Mouse (Mus musculus) thymus, adult 2 months (tissue): ENCODE results near the gene Pbld2. TPM values are rescaled to one million over a fixed set of nuclear protein-coding genes. Genes with fewer than 3 reads are reported as not detected.

Experiments used
- DNase-seq: peaks from one replicate; pipeline ENCODE4 v3.0.0; 2021
- H3K27ac ChIP-seq: fragments of 200-500 bp; 2 replicates; pipeline ENCODE4 v1.5.1; 2012; ENCODE audit warnings: low read length, control low read depth; ENCODE audit not compliant: control insufficient read depth, insufficient read depth
- H3K27me3 ChIP-seq: fragments of 200-500 bp; 2 replicates; pipeline ENCODE4 v1.6.1; 2012; ENCODE audit warnings: mild to moderate bottlenecking, low read length, moderate library complexity, mixed read lengths; ENCODE audit not compliant: control insufficient read depth, insufficient read depth
- H3K36me3 ChIP-seq: fragments of 200-500 bp; 2 replicates; pipeline ENCODE4 v1.6.1; 2012; ENCODE audit warnings: mild to moderate bottlenecking, low read length, moderate library complexity; ENCODE audit not compliant: control insufficient read depth, insufficient read depth
- H3K4me1 ChIP-seq: fragments of 200-500 bp; replicated peaks from 2 replicates; pipeline ENCODE4 v1.6.1; 2012; ENCODE audit warnings: low read length; ENCODE audit not compliant: control insufficient read depth, insufficient read depth
- H3K4me3 ChIP-seq: fragments of 200-500 bp; 2 replicates; pipeline ENCODE4 v1.5.1; 2012; ENCODE audit warnings: mild to moderate bottlenecking, low read length, control low read depth, moderate library complexity; ENCODE audit not compliant: control insufficient read depth, insufficient read depth
- CTCF ChIP-seq: fragments of 200-500 bp; IDR thresholded peaks from 2 replicates; pipeline ENCODE4 v1.5.1; 2012; ENCODE audit warnings: mild to moderate bottlenecking, control low read depth, low read length, moderate library complexity, borderline replicate concordance; ENCODE audit not compliant: control insufficient read depth, poor library complexity, insufficient read depth; ENCODE audit errors: extremely low read depth
- POLR2A ChIP-seq: fragments of 200-500 bp; IDR thresholded peaks from 2 replicates; pipeline ENCODE4 v1.6.1; 2012; ENCODE audit warnings: mild to moderate bottlenecking, low read length, control low read depth, moderate library complexity; ENCODE audit not compliant: control insufficient read depth, poor library complexity, insufficient read depth; ENCODE audit errors: extremely low read depth
- WGBS: fragments of 180-500 bp; shearing (Covaris S2); methylation state at CpG from one replicate; pipeline ENCODE4 v1.1.7; 2018; 5-methylcytosine and 5-hydroxymethylcytosine counted together
- polyA plus RNA-seq: library from polyadenylated mRNA; depleted of rRNA; stranded (reverse); fragments of >200 nt; gene quantifications from 2 replicates; pipeline ENCODE4 v1.2.3, GENCODE M21; 2012; rRNA removed

Gene Pbld2
- 0.42 and 0.62 TPM in 2 replicates for polyA plus RNA-seq

GRCm38 (mm10) chr10:63023749-63024579 lies at the start of gene Pbld2, which contains the start of gene Hnrnph3:
Gene Pbld2 (plus strand): TSS chr10:63024315.
Gene Hnrnph3 (minus strand): TSS chr10:63024217.
- no peaks in the 10 kb centered on the region for H3K27me3 ChIP-seq
- no peaks in the 10 kb centered on the region for H3K36me3 ChIP-seq
- WGBS, result under 1% methylated on average over 65 of the region's 69 CpGs
- H3K4me1 ChIP-seq, result peaks cover 11% of the 10 kb centered on the region
- peak within 1 kb of the TSS; percentile 71 for H3K4me3 ChIP-seq
- H3K27ac ChIP-seq, result peak within 1 kb of the TSS; percentile 82
- peak; percentile 98 for DNase-seq
- no peak for TF ChIP-seq CTCF
- TF ChIP-seq POLR2A, result peak; percentile 95

GRCm38 (mm10) chr10:62979667-62980038 lies 44.5 kb upstream of the Pbld2 start:
- Histone ChIP-seq H3K4me1 (peaks cover 19% of the 10 kb centered on the region), H3K4me3 (0 out of 2 replicates have a peak overlapping the region, but pooled peaks have one; percentile 12), H3K36me3 (no peaks in the 10 kb centered on the region), H3K27ac (no peak overlapping the region), H3K27me3 (no peaks in the 10 kb centered on the region)
- 22% methylated on average over 10 of the region's 10 CpGs for WGBS
- no peak for DNase-seq
- TF ChIP-seq CTCF, result no peak
- 0 out of 2 replicates have a peak, but pooled peaks have one; percentile 8 for TF ChIP-seq POLR2A

DNA sequence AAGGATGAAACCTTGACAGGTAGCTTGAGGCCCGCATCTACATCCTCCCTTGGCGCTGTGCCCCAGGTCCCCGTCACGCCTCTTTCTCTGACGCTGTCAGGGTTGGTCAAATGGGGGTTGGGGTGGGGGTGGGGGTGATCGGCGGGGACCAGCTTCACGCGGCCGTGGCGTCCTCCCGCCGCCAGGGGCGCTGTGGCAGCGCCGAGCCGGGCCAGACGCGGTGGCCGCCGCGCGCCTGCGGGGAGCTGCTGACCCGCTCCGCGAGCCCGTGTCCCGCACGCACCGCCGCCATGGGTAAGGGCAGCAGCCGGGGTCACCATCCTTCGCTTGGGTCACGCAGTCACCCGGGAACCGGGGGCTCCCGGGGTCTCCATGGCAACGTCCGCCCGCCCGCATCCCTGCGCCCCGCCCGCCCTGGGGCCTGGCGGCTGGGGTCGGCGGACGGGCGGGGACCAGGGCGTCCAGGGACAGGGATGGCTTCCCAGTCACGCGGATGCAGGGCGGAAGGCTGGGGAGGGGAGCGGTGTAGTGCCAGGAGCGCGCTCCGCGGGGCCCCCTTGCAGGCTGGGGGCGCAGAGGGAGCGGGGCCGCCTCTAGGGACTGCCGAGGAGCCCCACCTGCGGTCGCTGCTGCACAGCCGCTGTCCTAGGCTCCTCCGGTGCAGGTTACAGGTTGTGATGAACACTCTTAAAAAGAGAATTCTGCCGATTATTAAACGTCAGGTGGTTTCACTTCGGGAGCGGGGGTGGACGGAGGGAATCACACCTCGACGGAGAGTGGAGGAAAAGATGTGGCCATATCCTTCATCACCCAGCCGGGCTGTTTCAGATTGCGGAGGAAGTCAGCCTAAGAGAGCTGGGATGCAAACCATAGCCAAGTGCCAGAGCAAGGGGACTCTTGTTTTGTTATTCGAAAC lies 43.8 kb upstream of the Pbld2 start, which contains the start of gene Rufy2:
Rufy2 (plus strand) TSS at position 185 of the 916 bp plus-strand sequence.
- DNase-seq, result peak; percentile 85
- Histone ChIP-seq H3K4me3 (peak within 1 kb of the TSS; percentile 83), H3K27ac (peak within 1 kb of the TSS; percentile 13; the same call in 1 of the 2 replicates), H3K4me1 (peaks cover 24% of the 10 kb centered on the region), H3K36me3 (no peaks in the 10 kb centered on the region), H3K27me3 (no peaks in the 10 kb centered on the region)
- TF ChIP-seq POLR2A (no peak), CTCF (peak; percentile 91)
- WGBS, result under 1% methylated on average over 74 of the region's 77 CpGs

DNA sequence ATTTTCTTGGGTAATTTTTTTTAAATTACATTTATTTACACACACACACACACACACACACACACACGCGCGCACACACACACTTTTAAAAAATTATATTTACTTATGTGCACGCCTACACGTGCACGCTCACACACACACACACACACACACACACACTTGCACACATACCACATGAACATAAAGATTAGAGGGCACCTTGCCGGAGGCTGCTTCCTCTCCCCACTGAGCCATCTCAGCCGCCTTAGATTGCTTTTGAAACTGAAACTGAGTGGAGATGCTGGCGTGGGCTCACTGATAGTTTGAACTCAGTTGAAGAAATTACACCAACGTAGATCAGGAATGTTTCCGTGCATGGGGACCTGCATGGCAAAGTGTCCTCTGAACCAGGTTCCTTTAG lies 40.0 kb upstream of the Pbld2 start:
- TF ChIP-seq CTCF (no peak), POLR2A (no peak)
- peak; percentile 59 for DNase-seq

GRCm38 (mm10) chr10:62984495-62984894 lies 39.6 kb upstream of the Pbld2 start:
- Histone ChIP-seq H3K4me1 (peaks cover 24% of the 10 kb centered on the region), H3K27me3 (no peaks in the 10 kb centered on the region), H3K36me3 (no peaks in the 10 kb centered on the region; the same call in 1 of the 2 replicates), H3K27ac (peak overlapping the region; percentile 89), H3K4me3 (peak overlapping the region; percentile 21)
- DNase-seq, result peak; percentile 7
- TF ChIP-seq POLR2A (no peak), CTCF (no peak)
- 68% methylated on average over 6 of the region's 6 CpGs for whole genome bisulfite sequencing

More for the DNA sequence above, 40.0 kb upstream of the Pbld2 start:
- Histone ChIP-seq H3K4me1 (peaks cover 24% of the 10 kb centered on the region), H3K4me3 (peak overlapping the region; percentile 21), H3K27ac (peak overlapping the region; percentile 89), H3K27me3 (no peaks in the 10 kb centered on the region), H3K36me3 (no peaks in the 10 kb centered on the region; the same call in 1 of the 2 replicates)
- 34% methylated on average over 11 of the region's 11 CpGs for WGBS

DNA sequence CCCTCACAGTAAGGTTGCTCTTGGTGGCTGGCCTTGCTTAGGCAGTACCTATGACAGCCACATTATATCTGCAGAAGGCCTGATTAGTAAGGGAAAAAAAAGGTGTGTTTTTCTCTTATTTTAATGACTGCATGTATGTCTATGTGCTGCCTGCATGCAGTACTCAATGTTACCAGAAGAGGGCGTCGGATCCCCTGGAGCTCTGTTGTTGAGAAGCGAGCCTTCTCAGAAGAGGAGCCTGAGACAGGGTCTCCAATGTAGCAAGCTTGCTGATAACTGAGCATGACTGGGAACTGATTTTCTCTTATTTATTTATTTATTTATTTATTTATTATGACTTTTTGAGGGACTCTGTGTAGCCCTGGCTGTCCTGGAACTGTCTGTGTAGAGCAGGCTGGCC lies 36.8 kb upstream of the Pbld2 start:
- WGBS, result 48% methylated on average over 3 of the region's 3 CpGs
- H3K27ac ChIP-seq, result no peak overlapping the region
- H3K27me3 ChIP-seq, result no peaks in the 10 kb centered on the region
- H3K36me3 ChIP-seq, result peaks cover 21% of the 10 kb centered on the region
- TF ChIP-seq POLR2A (no peak), CTCF (no peak)
- DNase-seq, result peak; percentile 32
- peaks cover 16% of the 10 kb centered on the region for H3K4me1 ChIP-seq
- no peak overlapping the region for H3K4me3 ChIP-seq
